Mouse (Mus musculus): Measurements from ENCODE around the gene Smtnl2. TPM values are rescaled to one million over a fixed set of nuclear protein-coding genes. Genes with fewer than 3 reads are reported as not detected.
A peak's percentile ranks its signal among the peaks of the same experiment; 100 is the strongest.

Gene Smtnl2
- polyA plus RNA-seq, 1 experiment from 2014 or later: 15.7 TPM

- H3K4me3 ChIP-seq: no peak overlapping the region
- H3K9ac ChIP-seq: no peak overlapping the region
- WGBS: 11% methylated on average over 7 of the region's 7 CpGs
- peaks cover 25% of the 10 kb centered on the region for H3K4me1 ChIP-seq
- no peak overlapping the region for H3K27ac ChIP-seq
- no peaks in the 10 kb centered on the region for H3K36me3 ChIP-seq
- no peak overlapping the region for H3K4me2 ChIP-seq (replicated peaks)
- H3K27me3 ChIP-seq (replicated peaks): peaks cover 32% of the 10 kb centered on the region
- no peaks in the 10 kb centered on the region for H3K9me3 ChIP-seq
- no peak for ATAC-seq (ENCODE audit: low FRiP score, low read depth)
Measured at GRCm38 (mm10) chr11:72407574-72407973, 3.9 kb downstream of the Smtnl2 start.

- H3K9ac ChIP-seq: no peak overlapping the region
- H3K36me3 ChIP-seq: no peaks in the 10 kb centered on the region; the same call in 1 of the 2 replicates
- no peaks in the 10 kb centered on the region for H3K9me3 ChIP-seq
- H3K4me3 ChIP-seq: no peak overlapping the region
- H3K27me3 ChIP-seq (replicated peaks): peaks cover 32% of the 10 kb centered on the region
- no peak overlapping the region for H3K27ac ChIP-seq
- 0 out of 2 replicates have a peak overlapping the region, but pooled peaks have one; percentile 7 for H3K4me2 ChIP-seq (replicated peaks)
- 10% methylated on average over 3 of the region's 3 CpGs for WGBS
- H3K4me1 ChIP-seq: peaks cover 25% of the 10 kb centered on the region
- no peak for ATAC-seq (ENCODE audit: low FRiP score, low read depth)
Measured at GRCm38 (mm10) chr11:72407081-72407480, 4.4 kb downstream of the Smtnl2 start.

GRCm38 (mm10) chr11:72406079-72406675, 5.3 kb downstream of the Smtnl2 start:
- Histone ChIP-seq H3K4me2 (replicated peaks) (no peak overlapping the region), H3K4me3 (no peak overlapping the region), H3K27me3 (replicated peaks) (peaks cover 23% of the 10 kb centered on the region), H3K9me3 (no peaks in the 10 kb centered on the region), H3K4me1 (peaks cover 20% of the 10 kb centered on the region), H3K27ac (no peak overlapping the region), H3K36me3 (no peaks in the 10 kb centered on the region; the same call in 1 of the 2 replicates), H3K9ac (no peak overlapping the region)
- ATAC-seq (ENCODE audit: low FRiP score, low read depth): no peak
- WGBS: 59% methylated on average over 8 of the region's 8 CpGs

- 66% methylated on average over 4 of the region's 4 CpGs for WGBS
- peaks cover 16% of the 10 kb centered on the region for H3K4me1 ChIP-seq
- no peak overlapping the region for H3K27ac ChIP-seq
- no peaks in the 10 kb centered on the region; the same call in 1 of the 2 replicates for H3K36me3 ChIP-seq
- no peak for ATAC-seq (ENCODE audit: low FRiP score, low read depth)
- H3K27me3 ChIP-seq (replicated peaks): peaks cover 18% of the 10 kb centered on the region; the same call in 1 of the 2 replicates
- no peaks in the 10 kb centered on the region for H3K9me3 ChIP-seq
- H3K4me2 ChIP-seq (replicated peaks): no peak overlapping the region
- H3K9ac ChIP-seq: no peak overlapping the region
- H3K4me3 ChIP-seq: no peak overlapping the region
Measured at GRCm38 (mm10) chr11:72405532-72405931, 6.0 kb downstream of the Smtnl2 start.

GRCm38 (mm10) chr11:72402969-72403368, 8.5 kb downstream of the Smtnl2 start:
- no peaks in the 10 kb centered on the region for H3K9me3 ChIP-seq
- peaks cover 11% of the 10 kb centered on the region; the same call in 1 of the 2 replicates for H3K4me1 ChIP-seq
- H3K9ac ChIP-seq: no peak overlapping the region
- H3K4me2 ChIP-seq (replicated peaks): no peak overlapping the region
- H3K27me3 ChIP-seq (replicated peaks): no peaks in the 10 kb centered on the region
- no peak overlapping the region for H3K27ac ChIP-seq
- no peak overlapping the region for H3K4me3 ChIP-seq
- no peaks in the 10 kb centered on the region; the same call in 1 of the 2 replicates for H3K36me3 ChIP-seq
- no peak for ATAC-seq (ENCODE audit: low FRiP score, low read depth)
- WGBS: 90% methylated on average over 12 of the region's 12 CpGs

- Histone ChIP-seq H3K9me3 (no peaks in the 10 kb centered on the region), H3K27me3 (replicated peaks) (no peaks in the 10 kb centered on the region), H3K4me3 (no peak overlapping the region), H3K9ac (no peak overlapping the region), H3K36me3 (no peaks in the 10 kb centered on the region; the same call in 1 of the 2 replicates), H3K4me1 (0 out of 2 replicates have a peak, but pooled peaks cover 5% of the 10 kb centered on the region), H3K4me2 (replicated peaks) (no peak overlapping the region), H3K27ac (no peak overlapping the region)
- ATAC-seq (ENCODE audit: low FRiP score, low read depth): no peak
- 69% methylated on average over 5 of the region's 5 CpGs for WGBS
Measured at GRCm38 (mm10) chr11:72402017-72402416, 9.5 kb downstream of the Smtnl2 start.

- Histone ChIP-seq H3K9me3 (no peaks in the 10 kb centered on the region), H3K4me1 (0 out of 2 replicates have a peak, but pooled peaks cover 5% of the 10 kb centered on the region), H3K4me2 (replicated peaks) (no peak overlapping the region), H3K9ac (no peak overlapping the region), H3K4me3 (no peak overlapping the region), H3K36me3 (no peaks in the 10 kb centered on the region; the same call in 1 of the 2 replicates), H3K27me3 (replicated peaks) (no peaks in the 10 kb centered on the region), H3K27ac (no peak overlapping the region)
- no peak for ATAC-seq (ENCODE audit: low FRiP score, low read depth)
- 86% methylated on average over 12 of the region's 12 CpGs for WGBS
Measured at GRCm38 (mm10) chr11:72401068-72401467, 10.4 kb downstream of the Smtnl2 start.

GRCm38 (mm10) chr11:72397811-72398525, 13.5 kb downstream of the Smtnl2 start:
- no peaks in the 10 kb centered on the region; the same call in 1 of the 2 replicates for H3K36me3 ChIP-seq
- no peak overlapping the region for H3K4me2 ChIP-seq (replicated peaks)
- no peak for ATAC-seq (ENCODE audit: low FRiP score, low read depth)
- H3K4me3 ChIP-seq: no peak overlapping the region
- WGBS: 90% methylated on average over 8 of the region's 8 CpGs
- H3K27me3 ChIP-seq (replicated peaks): no peaks in the 10 kb centered on the region
- no peaks in the 10 kb centered on the region for H3K9me3 ChIP-seq
- 0 out of 2 replicates have a peak, but pooled peaks cover 9% of the 10 kb centered on the region for H3K4me1 ChIP-seq
- H3K9ac ChIP-seq: no peak overlapping the region
- no peak overlapping the region for H3K27ac ChIP-seq

- no peak overlapping the region for H3K27ac ChIP-seq
- H3K9me3 ChIP-seq: no peaks in the 10 kb centered on the region
- H3K4me3 ChIP-seq: no peak overlapping the region
- H3K9ac ChIP-seq: no peak overlapping the region
- no peak for ATAC-seq (ENCODE audit: low FRiP score, low read depth)
- H3K4me2 ChIP-seq (replicated peaks): no peak overlapping the region
- 85% methylated on average over 10 of the region's 10 CpGs for WGBS
- H3K36me3 ChIP-seq: no peaks in the 10 kb centered on the region
- 0 out of 2 replicates have a peak, but pooled peaks cover 9% of the 10 kb centered on the region for H3K4me1 ChIP-seq
- no peaks in the 10 kb centered on the region for H3K27me3 ChIP-seq (replicated peaks)
Measured at GRCm38 (mm10) chr11:72397072-72397471, 14.4 kb downstream of the Smtnl2 start.

- WGBS: 84% methylated on average over 7 of the region's 7 CpGs
- Histone ChIP-seq H3K36me3 (no peaks in the 10 kb centered on the region), H3K4me2 (replicated peaks) (no peak overlapping the region), H3K4me1 (0 out of 2 replicates have a peak, but pooled peaks cover 9% of the 10 kb centered on the region), H3K4me3 (no peak overlapping the region), H3K9me3 (no peaks in the 10 kb centered on the region), H3K27me3 (replicated peaks) (no peaks in the 10 kb centered on the region), H3K9ac (no peak overlapping the region), H3K27ac (no peak overlapping the region)
- ATAC-seq (ENCODE audit: low FRiP score, low read depth): no peak
Measured at GRCm38 (mm10) chr11:72396621-72397020, 14.9 kb downstream of the Smtnl2 start.

- Histone ChIP-seq H3K4me2 (replicated peaks) (no peak overlapping the region), H3K4me1 (0 out of 2 replicates have a peak, but pooled peaks cover 4% of the 10 kb centered on the region), H3K4me3 (no peak overlapping the region), H3K27me3 (replicated peaks) (no peaks in the 10 kb centered on the region), H3K9me3 (no peaks in the 10 kb centered on the region), H3K27ac (no peak overlapping the region), H3K36me3 (no peaks in the 10 kb centered on the region), H3K9ac (no peak overlapping the region)
- WGBS: 84% methylated on average over 6 of the region's 6 CpGs
- ATAC-seq (ENCODE audit: low FRiP score, low read depth): no peak
Measured at GRCm38 (mm10) chr11:72395652-72396051, 15.9 kb downstream of the Smtnl2 start.

GRCm38 (mm10) chr11:72394694-72395093, 16.8 kb downstream of the Smtnl2 start:
- Histone ChIP-seq H3K4me3 (no peak overlapping the region), H3K4me1 (0 out of 2 replicates have a peak, but pooled peaks cover 4% of the 10 kb centered on the region), H3K27ac (no peak overlapping the region), H3K9me3 (no peaks in the 10 kb centered on the region), H3K9ac (no peak overlapping the region), H3K4me2 (replicated peaks) (no peak overlapping the region), H3K27me3 (replicated peaks) (no peaks in the 10 kb centered on the region), H3K36me3 (no peaks in the 10 kb centered on the region)
- no peak for ATAC-seq (ENCODE audit: low FRiP score, low read depth)
- 78% methylated on average over 2 of the region's 2 CpGs for WGBS

Data from neural tube, embryonic 12.5 days (tissue).